In the genomic region with DNA sequence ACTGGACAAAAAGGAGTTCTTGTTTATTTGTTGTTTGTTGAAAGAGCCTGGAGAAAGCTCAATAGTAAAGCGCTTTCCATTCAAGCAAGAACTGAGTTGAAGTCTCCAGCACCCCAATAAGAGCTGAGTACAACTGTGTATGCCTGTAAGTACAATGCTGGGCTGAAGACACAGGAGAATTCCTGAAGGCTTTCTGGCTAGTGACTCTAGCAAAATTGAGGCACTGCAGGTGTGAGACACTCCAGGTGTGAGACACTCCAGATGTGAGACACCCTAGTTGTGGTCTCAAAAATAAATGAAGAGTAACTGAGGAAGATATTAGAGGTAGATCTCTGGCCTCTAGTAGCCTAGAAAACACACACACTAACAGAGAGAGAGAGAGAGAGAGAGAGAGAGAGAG, we compare ENCODE assay signal across 27 mouse cellular contexts.
DNase-seq lines count a peak whose midpoint lies in the region; ATAC-seq and TF ChIP-seq lines count a peak whose summit lies in the region.
"Had no signal": no experiment of that assay in that cellular context is flagged by ENCODE, and none has a peak within 500 bp of the region (broad histone marks: within the 10 kb centered on the region; RNA-seq: fewer than 3 reads in every experiment).

No protein-coding gene starts in this region.

- H3K4me2 ChIP-seq in midbrain, embryonic 11.5 days: no peak overlapping the region
- no peak overlapping the region for H3K4me2 ChIP-seq in midbrain, postnatal 0 days (ENCODE audit: low read depth, low read length, poor library complexity, severe bottlenecking)
- H3K4me2 ChIP-seq: embryonic facial prominence, embryonic 13.5 days; embryonic facial prominence, embryonic 15.5 days; forebrain, embryonic 12.5 days had no signal

- intact Hi-C loops in heart, postnatal 10 days (cut with DNase I): no loop called here

- ATAC-seq in midbrain, embryonic 11.5 days (ENCODE audit: low FRiP score): no peak
- ATAC-seq in midbrain, postnatal 0 days (ENCODE audit: low FRiP score): no peak
- ATAC-seq: activated CD4-positive, CD25-positive, alpha-beta regulatory T cell, adult 4 months; CD4-positive, CD25-positive, alpha-beta regulatory T cell, adult 4 months; forebrain, embryonic 14.5 days; forebrain, embryonic 16.5 days; Patski had no signal

- DNase-seq in heart, adult 11 months: peak; percentile 70
- DNase-seq in heart, postnatal 10 days: no peak
- DNase-seq in midbrain, embryonic 11.5 days (ENCODE audit: low spot score, missing footprints): peak; percentile 72
- no peak for DNase-seq in midbrain, postnatal 0 days (ENCODE audit: low spot score)
- no peak for DNase-seq in kidney, postnatal 36 days
- DNase-seq: adrenal gland, postnatal 10 days; adrenal gland, postnatal 25 days; B cell, adult 2 months; cerebellum, adult 11 months; cerebellum, adult 18-20 months; cerebellum, adult 8-10 months; cerebellum, adult 9-11 months; cerebellum, postnatal 14 days; cerebellum, postnatal 36 days; embryo, embryonic 11 days had no signal

- no peaks in the 10 kb centered on the region for H3K27me3 ChIP-seq in midbrain, embryonic 11.5 days (ENCODE audit: control insufficient read depth, insufficient read depth, low read length)
- H3K27me3 ChIP-seq in midbrain, postnatal 0 days (ENCODE audit: insufficient read depth, low read length): no peaks in the 10 kb centered on the region
- H3K27me3 ChIP-seq: CH12.LX; forebrain, embryonic 12.5 days had no signal

- no peak overlapping the region for H3K9ac ChIP-seq in midbrain, embryonic 11.5 days (ENCODE audit: low read length)
- H3K9ac ChIP-seq in midbrain, postnatal 0 days (replicated peaks; ENCODE audit: low read length, poor library complexity, severe bottlenecking): no peak overlapping the region
- H3K9ac ChIP-seq: embryonic facial prominence, embryonic 13.5 days; embryonic facial prominence, embryonic 15.5 days; forebrain, embryonic 12.5 days had no signal

- no peak overlapping the region for H3K27ac ChIP-seq in midbrain, embryonic 11.5 days (ENCODE audit: low read depth, low read length)
- H3K27ac ChIP-seq in midbrain, postnatal 0 days (ENCODE audit: low read depth, low read length): no peak overlapping the region
- H3K27ac ChIP-seq: embryonic facial prominence, embryonic 13.5 days; embryonic facial prominence, embryonic 15.5 days; forebrain, embryonic 10.5 days; forebrain, embryonic 12.5 days had no signal

- H3K4me1 ChIP-seq in midbrain, embryonic 11.5 days (ENCODE audit: control insufficient read depth, insufficient read depth, low read length): no peaks in the 10 kb centered on the region
- H3K4me1 ChIP-seq in midbrain, postnatal 0 days (ENCODE audit: insufficient read depth, low read length): no peaks in the 10 kb centered on the region
- H3K4me1 ChIP-seq: embryonic facial prominence, embryonic 15.5 days; forebrain, embryonic 12.5 days had no signal

- no peak overlapping the region for H3K4me3 ChIP-seq in midbrain, embryonic 11.5 days (ENCODE audit: low read depth, low read length)
- H3K4me3 ChIP-seq in midbrain, postnatal 0 days (ENCODE audit: low read depth, low read length): no peak overlapping the region
- H3K4me3 ChIP-seq: embryonic facial prominence, embryonic 13.5 days; embryonic facial prominence, embryonic 15.5 days; erythroblast, embryonic 14.5 days; forebrain, embryonic 10.5 days; forebrain, embryonic 12.5 days had no signal

- whole genome bisulfite sequencing in midbrain, embryonic 11.5 days: 97% methylated on average over 1 of the region's 1 CpGs
- 98% methylated on average over 1 of the region's 1 CpGs for WGBS in midbrain, postnatal 0 days

- H3K9me3 ChIP-seq in midbrain, embryonic 11.5 days (ENCODE audit: control insufficient read depth, low read length): no peaks in the 10 kb centered on the region
- H3K9me3 ChIP-seq in midbrain, postnatal 0 days (ENCODE audit: low read length): no peaks in the 10 kb centered on the region
- H3K9me3 ChIP-seq: embryonic facial prominence, embryonic 13.5 days; embryonic facial prominence, embryonic 15.5 days; forebrain, embryonic 10.5 days; forebrain, embryonic 12.5 days; G1E had no signal

- no peak for TF ChIP-seq CTCF in midbrain, postnatal 0 days (IDR thresholded peaks at IDR 0.05)

- H3K36me3 ChIP-seq in midbrain, embryonic 11.5 days (ENCODE audit: control insufficient read depth, insufficient read depth, low read length): no peaks in the 10 kb centered on the region
- H3K36me3 ChIP-seq in midbrain, postnatal 0 days (ENCODE audit: insufficient read depth, low read length): no peaks in the 10 kb centered on the region
- H3K36me3 ChIP-seq: embryonic facial prominence, embryonic 13.5 days; embryonic facial prominence, embryonic 15.5 days; forebrain, embryonic 10.5 days; forebrain, embryonic 12.5 days; G1E had no signal

Comparison
In these comparisons a context has a peak if more than half of its experiments do, and no peak if none do; other contexts are left out.
1. DNase-seq: peak in heart, adult 11 months (single experiment) and midbrain, embryonic 11.5 days (single experiment); none in heart, postnatal 10 days (0 of 2), midbrain, postnatal 0 days (single experiment) and kidney, postnatal 36 days (0 of 2).